In the genomic region with DNA sequence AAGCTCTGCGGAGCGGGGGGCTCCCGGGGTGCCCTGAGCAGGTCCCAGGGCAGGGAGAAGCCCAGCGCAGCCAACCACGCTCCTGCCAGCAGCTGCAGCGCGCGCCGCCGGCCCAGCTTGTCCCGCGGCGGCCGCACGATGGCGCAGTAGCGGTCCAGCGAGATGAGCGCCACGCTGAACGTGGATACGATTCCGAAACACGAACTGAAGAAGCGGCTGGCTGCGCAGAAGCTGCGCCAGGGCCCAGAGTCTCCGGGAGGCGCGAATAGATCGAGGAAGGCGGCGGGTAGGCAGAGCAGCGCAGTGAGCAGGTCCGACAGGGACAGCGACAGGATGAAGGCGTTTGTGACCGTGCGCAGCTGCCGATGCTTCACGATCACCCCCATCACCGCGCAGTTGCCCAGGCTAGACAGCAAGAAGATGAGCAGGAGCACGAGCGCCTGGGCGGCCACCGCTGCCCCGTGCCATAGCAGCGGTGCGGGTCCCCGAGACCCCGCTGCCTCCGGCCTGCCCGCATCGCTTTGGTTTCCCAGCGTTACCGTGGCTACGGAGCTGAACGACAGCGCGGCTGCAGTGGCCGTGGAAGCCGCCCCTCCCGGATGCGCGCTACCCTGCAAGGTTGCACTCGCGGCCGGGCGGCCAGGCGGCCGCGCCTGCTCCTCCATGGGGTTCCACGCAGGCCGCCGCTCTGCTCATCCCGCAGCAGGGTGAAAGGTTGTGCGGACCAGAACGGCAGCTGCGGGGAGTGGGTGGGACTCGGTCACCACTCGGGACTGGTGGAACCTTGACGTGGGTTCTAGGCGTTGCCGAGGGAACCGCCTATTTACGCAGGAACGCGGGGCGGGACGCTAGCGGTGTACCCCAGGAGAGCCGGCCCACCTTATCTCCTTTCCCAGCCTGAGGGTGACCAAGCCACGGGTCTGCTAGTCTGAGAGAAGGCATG, we compare ENCODE assay signal across 8 mouse cellular contexts. TPM values are rescaled to one million over a fixed set of nuclear protein-coding genes. Genes with fewer than 3 reads are reported as not detected.
DNase-seq lines count a peak whose midpoint lies in the region; ATAC-seq and TF ChIP-seq lines count a peak whose summit lies in the region.

TSS of gene Gpr135 (minus strand) at position 799 of the 943 bp plus-strand sequence.

- peak; percentile 78 for TF ChIP-seq CTCF in bone marrow, adult 2 months (IDR thresholded peaks at IDR 0.05; ENCODE audit: control insufficient read depth, insufficient read depth, low read length)
- peak; percentile 71; the same call in 1 of the 2 replicates for TF ChIP-seq CTCF in small intestine, adult 2 months (IDR thresholded peaks at IDR 0.05; ENCODE audit: extremely low read depth, insufficient read length, insufficient replicate concordance, low read depth, low read length)

- H3K9me3 ChIP-seq in embryonic facial prominence, embryonic 13.5 days: no peaks in the 10 kb centered on the region
- H3K9me3 ChIP-seq in limb, embryonic 13.5 days: 0 out of 2 replicates have a peak, but pooled peaks cover 2% of the 10 kb centered on the region
- no peaks in the 10 kb centered on the region for H3K9me3 ChIP-seq in midbrain, embryonic 14.5 days (ENCODE audit: control insufficient read depth, low read length)

- peaks cover 47% of the 10 kb centered on the region for H3K27me3 ChIP-seq in embryonic facial prominence, embryonic 13.5 days
- peaks cover 44% of the 10 kb centered on the region for H3K27me3 ChIP-seq in limb, embryonic 13.5 days
- 0 out of 2 replicates have a peak, but pooled peaks cover 4% of the 10 kb centered on the region for H3K27me3 ChIP-seq in midbrain, embryonic 14.5 days (ENCODE audit: control insufficient read depth, insufficient read depth, low read length)
- H3K27me3 ChIP-seq in small intestine, adult 2 months (ENCODE audit: control insufficient read depth, insufficient read depth, low read length): peaks cover 3% of the 10 kb centered on the region

- TF ChIP-seq POLR2A in bone marrow, adult 2 months (IDR thresholded peaks at IDR 0.05; ENCODE audit: borderline replicate concordance, control insufficient read depth, low read depth, low read length): no peak; the same call in 1 of the 2 replicates
- TF ChIP-seq POLR2A in small intestine, adult 2 months (IDR thresholded peaks at IDR 0.05; ENCODE audit: low read depth, low read length): no peak

- H3K4me2 ChIP-seq in embryonic facial prominence, embryonic 13.5 days: peak within 1 kb of the TSS; percentile 99
- peak within 1 kb of the TSS; percentile 99 for H3K4me2 ChIP-seq in limb, embryonic 13.5 days (replicated peaks)
- peak within 1 kb of the TSS; percentile 73 for H3K4me2 ChIP-seq in midbrain, embryonic 14.5 days (ENCODE audit: low read length)

- H3K4me1 ChIP-seq in bone marrow, adult 2 months (ENCODE audit: control insufficient read depth, insufficient read depth, low read length): no peaks in the 10 kb centered on the region
- H3K4me1 ChIP-seq in embryonic facial prominence, embryonic 13.5 days: peaks cover 10% of the 10 kb centered on the region
- peaks cover 9% of the 10 kb centered on the region for H3K4me1 ChIP-seq in limb, embryonic 13.5 days
- peaks cover 8% of the 10 kb centered on the region; the same call in 1 of the 2 replicates for H3K4me1 ChIP-seq in midbrain, embryonic 14.5 days (ENCODE audit: control insufficient read depth, insufficient read depth, low read length)
- H3K4me1 ChIP-seq in small intestine, adult 2 months (ENCODE audit: control insufficient read depth, insufficient read depth, insufficient read length, low read length): peaks cover 8% of the 10 kb centered on the region

- peaks cover 16% of the 10 kb centered on the region for H3K36me3 ChIP-seq in embryonic facial prominence, embryonic 13.5 days
- peaks cover 16% of the 10 kb centered on the region for H3K36me3 ChIP-seq in limb, embryonic 13.5 days
- H3K36me3 ChIP-seq in midbrain, embryonic 14.5 days (ENCODE audit: control insufficient read depth, insufficient read depth, low read length): peaks cover 4% of the 10 kb centered on the region; the same call in 1 of the 2 replicates
- H3K36me3 ChIP-seq in small intestine, adult 2 months (ENCODE audit: control insufficient read depth, insufficient read depth, low read length): no peaks in the 10 kb centered on the region

- ATAC-seq in embryonic facial prominence, embryonic 13.5 days (ENCODE audit: insufficient number of reproducible peaks, insufficient read depth, low FRiP score, low TSS enrichment, low read depth): peak; percentile 72
- peak; percentile 87 for ATAC-seq in limb, embryonic 13.5 days (ENCODE audit: low FRiP score, low read depth)
- peak; percentile 87 for ATAC-seq in midbrain, embryonic 14.5 days (ENCODE audit: low FRiP score, low TSS enrichment)

- peak within 1 kb of the TSS; percentile 75 for H3K9ac ChIP-seq in embryonic facial prominence, embryonic 13.5 days
- H3K9ac ChIP-seq in limb, embryonic 13.5 days: peak within 1 kb of the TSS; percentile 74
- peak within 1 kb of the TSS; percentile 82 for H3K9ac ChIP-seq in midbrain, embryonic 14.5 days (replicated peaks; ENCODE audit: low read length)

- H3K27ac ChIP-seq in bone marrow, adult 2 months (ENCODE audit: control insufficient read depth, insufficient read depth, low read depth, low read length, poor library complexity): no peak within 1 kb of the TSS
- H3K27ac ChIP-seq in embryonic facial prominence, embryonic 13.5 days: peak within 1 kb of the TSS; percentile 11; the same call in 1 of the 2 replicates
- no peak within 1 kb of the TSS for H3K27ac ChIP-seq in limb, embryonic 13.5 days
- peak within 1 kb of the TSS; percentile 94 for H3K27ac ChIP-seq in midbrain, embryonic 14.5 days (replicated peaks; ENCODE audit: low read depth, low read length)
- H3K27ac ChIP-seq in small intestine, adult 2 months (ENCODE audit: insufficient read depth, low read depth, low read length): no peak within 1 kb of the TSS

- H3K4me3 ChIP-seq in bone marrow, adult 2 months (replicated peaks; ENCODE audit: control insufficient read depth, low read depth, low read length): peak within 1 kb of the TSS; percentile 71
- peak within 1 kb of the TSS; percentile 70 for H3K4me3 ChIP-seq in embryonic facial prominence, embryonic 13.5 days
- peak within 1 kb of the TSS; percentile 73 for H3K4me3 ChIP-seq in limb, embryonic 13.5 days
- H3K4me3 ChIP-seq in midbrain, embryonic 14.5 days (replicated peaks; ENCODE audit: low read depth, low read length): peak within 1 kb of the TSS; percentile 68
- H3K4me3 ChIP-seq in small intestine, adult 2 months (ENCODE audit: low read depth, low read length): peak within 1 kb of the TSS; percentile 73

- 1% methylated on average over 94 of the region's 94 CpGs for WGBS in bone marrow, adult 2 months
- under 1% methylated on average over 94 of the region's 94 CpGs for WGBS in embryonic facial prominence, embryonic 13.5 days
- WGBS in limb, embryonic 13.5 days: under 1% methylated on average over 94 of the region's 94 CpGs
- WGBS in midbrain, embryonic 14.5 days: under 1% methylated on average over 91 of the region's 94 CpGs
- WGBS in small intestine, adult 2 months: 1% methylated on average over 94 of the region's 94 CpGs

- DNase-seq in heart, adult 9 months (ENCODE audit: low spot score in 2 of 2): peak; percentile 76 to 81
- peak; percentile 77 for DNase-seq in kidney, adult 9 months
- peak; percentile 95 for DNase-seq in midbrain, embryonic 14.5 days
- DNase-seq in adipocyte (ENCODE audit: low spot score): no peak

RNA-seq across cellular contexts. Expression of gene Gpr135, which starts in this region (rescaled TPM):
- 0.50 TPM in 1 of 2 replicates, not detected in the other for polyA plus RNA-seq in bone marrow, adult 2 months (2011; ENCODE audit: insufficient read depth, insufficient read length, low replicate concordance, missing spikeins)
- 0.97 and 1.2 TPM in 2 replicates for polyA plus RNA-seq in embryonic facial prominence, embryonic 13.5 days (2015; fragmentation: Nextera tagmentation; extraction: Ambion mirVana)
- polyA plus RNA-seq in limb, embryonic 13.5 days (2015; fragmentation: Nextera tagmentation; extraction: Ambion mirVana): 0.38 and 0.83 TPM in 2 replicates
- polyA plus RNA-seq in midbrain, embryonic 14.5 days (2014; fragmentation: Nextera tagmentation; extraction: Ambion mirVana): 4.6 and 7.4 TPM in 2 replicates
- polyA plus RNA-seq in small intestine, adult 2 months (2012; rRNA removed): 0.46 and 0.69 TPM in 2 replicates

Comparison
In these comparisons a context has a peak if more than half of its experiments do, and no peak if none do; other contexts are left out.
1. Peak in ATAC-seq, H3K4me3 ChIP-seq, H3K9ac ChIP-seq and H3K4me2 ChIP-seq in limb, embryonic 13.5 days; RNA of the gene not detected or under 1 TPM.
2. H3K27ac ChIP-seq: peak in embryonic facial prominence, embryonic 13.5 days (single experiment) and midbrain, embryonic 14.5 days (single experiment); none in bone marrow, adult 2 months (single experiment), limb, embryonic 13.5 days (single experiment) and small intestine, adult 2 months (single experiment).
3. Peak in every context shown above with its lines, with median percentiles within 50 percentile points of each other: H3K4me3 ChIP-seq, ATAC-seq, H3K4me2 ChIP-seq and H3K9ac ChIP-seq.